Mouse (Mus musculus) CD4-positive naive resting alpha-beta T cell, adult 76 days (primary cell): ENCODE results near the gene Ccnjl. TPM values are rescaled to one million over a fixed set of nuclear protein-coding genes. Genes with fewer than 3 reads are reported as not detected.

ENCODE experiments used
- total RNA-seq: library from RNA; stranded (reverse); gene quantifications from one replicate; pipeline ENCODE4 v1.2.4, GENCODE M21; 2023

Gene Ccnjl
- total RNA-seq: 1.3 TPM

DNA sequence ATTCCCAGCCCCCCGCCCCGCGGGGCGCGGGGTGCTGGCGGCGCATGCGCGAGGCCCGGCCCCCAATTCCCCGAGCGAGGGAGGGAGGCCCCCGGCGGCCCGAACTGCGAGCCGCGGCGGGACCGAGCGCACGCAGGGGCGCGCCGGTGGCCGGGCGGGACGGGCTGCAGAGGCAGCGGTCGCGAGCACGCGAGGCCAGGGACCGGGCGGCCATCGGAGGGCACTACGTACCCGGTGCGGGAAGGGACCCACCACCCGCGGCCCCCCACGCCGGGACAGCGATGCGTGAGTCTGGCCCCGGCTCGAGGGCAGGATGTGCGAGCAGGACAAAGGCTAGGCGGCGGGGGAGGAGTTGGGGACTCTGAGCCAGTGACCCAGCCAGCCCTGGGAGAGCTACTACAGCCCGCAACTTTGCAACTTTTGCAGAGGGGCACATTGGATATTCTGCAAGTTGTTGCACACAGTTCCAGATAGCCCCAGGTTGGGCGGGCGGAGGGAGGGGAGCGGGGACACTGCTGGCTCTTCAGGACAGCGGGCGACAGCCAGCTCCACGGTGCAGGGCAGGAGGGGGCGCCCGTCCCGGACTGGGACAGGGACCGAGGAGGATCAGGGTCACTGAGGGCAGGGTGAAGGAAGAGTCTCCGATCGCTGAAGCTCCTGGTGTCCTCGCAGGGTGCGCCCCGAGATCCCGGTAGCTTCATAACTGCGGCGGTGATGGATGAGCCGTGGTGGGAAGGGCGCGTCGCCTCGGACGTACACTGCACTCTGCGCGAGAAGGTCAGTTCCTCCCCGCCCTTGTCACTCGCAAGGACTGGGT is at the start of gene Ccnjl:
Gene Ccnjl, plus strand, starts transcription at position 102 of the 817 bp plus-strand sequence.

DNA sequence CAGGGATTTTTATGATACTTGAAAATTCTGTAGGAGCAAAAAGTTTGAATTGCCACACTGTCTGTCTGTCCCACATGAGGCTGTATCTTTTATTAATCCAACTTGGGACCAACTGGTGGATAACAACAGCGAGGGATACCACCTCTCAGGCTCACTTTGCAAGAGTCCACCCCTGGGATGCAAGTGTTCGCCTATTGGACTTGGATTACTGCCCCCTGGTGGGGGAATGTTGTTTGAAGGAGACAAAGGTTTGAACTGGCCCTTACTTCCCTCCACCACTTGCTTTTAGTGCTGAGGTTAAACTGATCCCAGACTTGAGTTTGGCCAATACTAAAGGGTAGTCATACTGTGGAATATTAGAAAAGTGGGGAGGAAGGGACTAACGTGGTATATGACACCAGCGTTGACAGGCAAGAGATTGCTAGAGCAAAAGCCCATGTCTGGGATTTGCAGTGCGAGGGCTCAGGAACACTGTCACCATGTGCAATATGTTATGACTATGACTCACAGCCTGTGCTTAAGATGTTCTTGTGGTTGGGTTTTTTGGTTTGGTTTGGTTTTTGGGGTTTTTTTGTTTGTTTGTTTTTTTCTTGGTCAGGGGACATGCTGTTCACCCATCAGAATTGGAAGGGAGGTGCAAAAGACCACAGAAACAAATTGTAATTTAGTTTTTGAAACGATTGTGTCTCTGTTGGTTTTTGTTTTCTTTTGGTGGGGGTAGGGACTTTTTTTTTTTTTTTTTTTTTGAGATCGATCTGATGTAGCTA is 57.9 kb downstream of the Ccnjl start, which contains the start of gene 4933415A04Rik:
Gene 4933415A04Rik, plus strand, starts transcription at position 717 of the 767 bp plus-strand sequence.

DNA sequence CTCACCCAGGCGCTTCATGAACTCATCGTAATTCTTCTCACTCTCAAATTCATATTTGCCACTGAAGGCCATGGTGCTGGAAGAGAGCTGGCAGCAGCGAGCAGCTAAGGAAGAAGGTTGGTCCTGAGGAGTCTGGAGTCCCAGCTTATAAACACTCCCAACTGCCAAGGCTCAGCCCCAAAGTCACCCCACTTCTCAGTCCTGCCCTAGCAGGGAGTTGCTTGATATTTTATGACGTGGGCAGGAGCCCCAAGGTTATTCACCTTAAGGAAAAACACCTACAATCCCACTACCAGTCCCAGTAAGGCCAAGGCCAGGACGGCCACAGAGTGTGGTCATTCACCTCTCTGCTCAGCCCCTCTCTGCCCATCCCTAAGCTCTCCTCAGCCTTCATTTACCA is 72.9 kb downstream of the Ccnjl start, which contains the start of gene Fabp6:
Gene Fabp6, minus strand, starts transcription at position 101 of the 400 bp plus-strand sequence.

Other genes starting within 250 kb of the Ccnjl start
- gene Pttg1, start 102.5 kb upstream of the Ccnjl start, total RNA-seq: 59.3 TPM
- 114 TPM for gene Slu7, start 95.0 kb upstream of the Ccnjl start, total RNA-seq
- gene C1qtnf2, start 54.5 kb upstream of the Ccnjl start, total RNA-seq: not detected
- gene 4933415A04Rik, start 58.3 kb downstream of the Ccnjl start, total RNA-seq: not detected
- not detected for gene Fabp6, start 72.8 kb downstream of the Ccnjl start, total RNA-seq
- 66.5 TPM for gene Pwwp2a, start 153.2 kb downstream of the Ccnjl start, total RNA-seq
- gene Ttc1, start 219.2 kb downstream of the Ccnjl start, total RNA-seq: 42.7 TPM